Mouse (Mus musculus) mature B cell (primary cell): Measurements from ENCODE around the gene Chchd4.

ENCODE experiments used
- in situ Hi-C: fragments of 300-500 bp; cut with MboI; formaldehyde crosslinking; loops from 2 replicates; pipeline ENCODE4 v1.14.3; 2019

Chchd4 gene

GRCm38 (mm10) chr6:91472868-91473804 is at the start of gene Chchd4, which contains the start of gene Tmem43:
TSS of gene Chchd4 (minus strand) at chr6:91473546.
TSS of gene Tmem43 (plus strand) at chr6:91473703.
- in situ Hi-C loops, result loop anchor here (5.0 kb wide), 1 partner anchor 44 kb away; the partner anchor contains the start of genes Lsm3 and Xpc

GRCm38 (mm10) chr6:91522816-91523215 is 49.5 kb upstream of the Chchd4 start:
- in situ Hi-C loops, result loop anchor here (10.0 kb wide), 1 partner anchor 352 kb away; the partner anchor contains the start of gene Ccdc174

- in situ Hi-C loops, result loop anchor here (5.0 kb wide), 1 partner anchor 46 kb away; the partner anchor contains the start of genes Chchd4 and Tmem43
Measured at GRCm38 (mm10) chr6:91518454-91519020, 45.2 kb upstream of the Chchd4 start.

GRCm38 (mm10) chr6:91515545-91516449 is 42.5 kb upstream of the Chchd4 start, which contains the start of the genes Xpc and Lsm3:
TSS of gene Xpc (minus strand) at chr6:91515888.
TSS of gene Lsm3 (plus strand) at chr6:91515928.
- in situ Hi-C loops, result loop anchor here (5.0 kb wide), 1 partner anchor 43 kb away; the partner anchor contains the start of genes Chchd4 and Tmem43

- in situ Hi-C loops, result loop anchor here (5.0 kb wide), 1 partner anchor 43 kb away; the partner anchor contains the start of genes Chchd4 and Tmem43
Measured at GRCm38 (mm10) chr6:91514737-91515362, 41.5 kb upstream of the Chchd4 start.

- in situ Hi-C loops, result no loop called here
Measured at GRCm38 (mm10) chr6:91514135-91514534, 40.8 kb upstream of the Chchd4 start.

GRCm38 (mm10) chr6:91510211-91510610 is 36.9 kb upstream of the Chchd4 start:
- in situ Hi-C loops, result no loop called here

GRCm38 (mm10) chr6:91509326-91509725 is 36.0 kb upstream of the Chchd4 start:
- in situ Hi-C loops, result no loop called here

GRCm38 (mm10) chr6:91508041-91508440 is 34.7 kb upstream of the Chchd4 start:
- in situ Hi-C loops, result no loop called here

- in situ Hi-C loops, result no loop called here
Measured at GRCm38 (mm10) chr6:91506036-91506435, 32.7 kb upstream of the Chchd4 start.

GRCm38 (mm10) chr6:91503302-91503701 is 30.0 kb upstream of the Chchd4 start:
- in situ Hi-C loops, result no loop called here

GRCm38 (mm10) chr6:91494526-91494925 is 21.2 kb upstream of the Chchd4 start:
- in situ Hi-C loops, result no loop called here

GRCm38 (mm10) chr6:91493053-91493452 is 19.7 kb upstream of the Chchd4 start:
- in situ Hi-C loops, result no loop called here

GRCm38 (mm10) chr6:91491004-91491403 is 17.7 kb upstream of the Chchd4 start:
- in situ Hi-C loops, result no loop called here

- in situ Hi-C loops, result no loop called here
Measured at GRCm38 (mm10) chr6:91489872-91490271, 16.5 kb upstream of the Chchd4 start.

- in situ Hi-C loops, result no loop called here
Measured at GRCm38 (mm10) chr6:91488496-91489212, 15.3 kb upstream of the Chchd4 start.

GRCm38 (mm10) chr6:91486736-91487453 is 13.5 kb upstream of the Chchd4 start:
- in situ Hi-C loops, result no loop called here

GRCm38 (mm10) chr6:91483371-91483770 is 10.0 kb upstream of the Chchd4 start:
- in situ Hi-C loops, result no loop called here

- in situ Hi-C loops, result no loop called here
Measured at GRCm38 (mm10) chr6:91476541-91476940, 3.2 kb upstream of the Chchd4 start.
